Mouse (Mus musculus) C2C12 (cell line): ENCODE measurements around the gene Ccdc183.

ENCODE experiments used
- CEBPB ChIP-seq: IDR thresholded peaks from one replicate; pipeline ENCODE4 v1.6.1; 2011; ENCODE audit warnings: low read depth, mild to moderate bottlenecking, control low read depth, moderate library complexity
- CTCF ChIP-seq: IDR thresholded peaks from one replicate; pipeline ENCODE4 v1.5.1; 2011; ENCODE audit not compliant: control insufficient read depth, insufficient read depth, insufficient read length
- MAX ChIP-seq: IDR thresholded peaks from one replicate; pipeline ENCODE4 v1.6.1; 2011; ENCODE audit warnings: mild to moderate bottlenecking, control low read depth
- MYOD1 ChIP-seq: IDR thresholded peaks from one replicate; pipeline ENCODE4 v1.6.1; 2011; ENCODE audit warnings: low read depth; ENCODE audit not compliant: control insufficient read depth, insufficient read length
- MYOG ChIP-seq: IDR thresholded peaks from one replicate; pipeline ENCODE4 v1.6.1; 2011; ENCODE audit not compliant: control insufficient read depth, insufficient read length; ENCODE audit errors: extremely low read depth
- USF1 ChIP-seq: IDR thresholded peaks from one replicate; pipeline ENCODE4 v1.6.1; 2011; ENCODE audit warnings: low read depth, mild to moderate bottlenecking, control low read depth, moderate library complexity

DNA sequence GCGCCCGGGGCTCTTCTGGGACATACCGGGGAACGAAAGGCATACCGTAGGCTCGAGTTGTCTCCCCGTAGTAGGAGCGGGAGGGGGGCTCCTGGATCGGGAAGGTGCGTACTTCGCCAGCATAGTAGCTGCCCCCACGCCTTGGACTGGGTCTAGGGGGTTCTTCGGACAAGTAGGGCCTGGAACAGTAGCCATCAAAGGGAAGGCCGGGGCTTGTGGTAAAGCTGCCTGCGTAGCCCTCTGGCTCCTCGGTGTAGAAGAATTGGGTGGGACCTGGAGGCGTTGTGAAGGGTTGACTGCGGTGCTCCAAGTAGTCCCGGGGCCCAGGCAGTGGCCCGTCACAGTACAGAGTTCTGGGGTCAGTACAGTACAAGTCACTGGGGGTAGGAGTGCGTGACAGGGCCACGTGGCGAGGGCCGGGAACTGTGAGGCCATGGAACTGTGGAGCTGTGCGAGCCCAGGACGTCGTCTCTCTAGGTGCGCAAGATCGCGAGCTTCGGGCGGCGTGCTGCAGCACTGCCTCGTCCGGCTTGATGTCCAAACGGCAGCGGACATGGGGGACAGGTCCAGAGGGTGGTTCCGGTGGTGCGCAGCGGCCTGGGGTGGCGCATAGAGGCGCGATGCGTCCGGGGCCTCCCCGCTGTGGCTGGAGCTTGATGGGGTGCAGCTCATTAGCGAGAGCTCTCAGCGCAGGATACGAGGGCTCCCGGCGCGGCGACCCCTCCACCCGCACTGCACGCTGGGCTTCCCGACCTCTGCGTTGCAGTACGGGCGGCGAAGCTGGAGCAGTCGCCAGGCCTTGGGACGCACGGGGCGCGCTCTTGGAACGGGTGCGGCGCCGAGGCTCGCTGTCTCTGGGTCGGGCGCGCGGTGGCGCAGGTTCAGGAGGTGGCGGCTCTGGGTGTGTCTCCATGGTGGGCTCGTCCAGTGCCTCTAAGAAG is 38.4 kb downstream of the Ccdc183 start:
- TF ChIP-seq CTCF (no peak), USF1 (no peak), CEBPB (no peak), MYOG (no peak), MYOD1 (no peak), MAX (no peak)
